Mouse (Mus musculus) layer of hippocampus, postnatal 36 days (tissue): Measurements from ENCODE around the gene Rps21. TPM values are rescaled to one million over a fixed set of nuclear protein-coding genes. Genes with fewer than 3 reads are reported as not detected.
A peak's percentile ranks its signal among the peaks of the same experiment; 100 is the strongest.

Source experiments
- DNase-seq, 2 experiments: peaks; one replicate each; pipeline ENCODE4 v3.0.0; 2022
- total RNA-seq, 2 experiments: library from RNA; stranded (reverse); gene quantifications; 2 replicates each; pipeline ENCODE4 v1.2.3; 2021

Rps21 gene
- 100 to 1,000 TPM; 665 to 743 TPM for total RNA-seq

- DNase-seq = peak; percentile 95 to 96
Observed at GRCm38 (mm10) chr2:180257001-180257521, at the start of gene Rps21. Gene Rps21, plus strand, starts transcription at chr2:180257377.

GRCm38 (mm10) chr2:180207840-180208239, 49.3 kb upstream of the Rps21 start:
- DNase-seq = no peak

GRCm38 (mm10) chr2:180208976-180209375, 48.2 kb upstream of the Rps21 start:
- DNase-seq = no peak

- DNase-seq = no peak
Observed at GRCm38 (mm10) chr2:180212255-180212654, 44.9 kb upstream of the Rps21 start.

- no peak for DNase-seq
Observed at GRCm38 (mm10) chr2:180214352-180214978, 42.7 kb upstream of the Rps21 start.

- DNase-seq = no peak
Observed at GRCm38 (mm10) chr2:180215011-180215461, 42.1 kb upstream of the Rps21 start.

GRCm38 (mm10) chr2:180215951-180216350, 41.2 kb upstream of the Rps21 start:
- DNase-seq = no peak

GRCm38 (mm10) chr2:180216921-180217320, 40.3 kb upstream of the Rps21 start:
- DNase-seq = no peak

GRCm38 (mm10) chr2:180217587-180217986, 39.6 kb upstream of the Rps21 start:
- DNase-seq = no peak

GRCm38 (mm10) chr2:180218241-180218640, 38.9 kb upstream of the Rps21 start:
- DNase-seq = no peak

GRCm38 (mm10) chr2:180218677-180219076, 38.5 kb upstream of the Rps21 start:
- no peak for DNase-seq

GRCm38 (mm10) chr2:180219145-180219943, 37.8 kb upstream of the Rps21 start:
- DNase-seq = no peak

GRCm38 (mm10) chr2:180220165-180220564, 37.0 kb upstream of the Rps21 start:
- DNase-seq = no peak

- no peak for DNase-seq
Observed at GRCm38 (mm10) chr2:180221051-180221450, 36.1 kb upstream of the Rps21 start.

GRCm38 (mm10) chr2:180222250-180222649, 34.9 kb upstream of the Rps21 start:
- no peak for DNase-seq

- no peak for DNase-seq
Observed at GRCm38 (mm10) chr2:180224647-180225043, 32.5 kb upstream of the Rps21 start.

- no peak for DNase-seq
Observed at GRCm38 (mm10) chr2:180225044-180225761, 32.0 kb upstream of the Rps21 start.

- no peak for DNase-seq
Observed at GRCm38 (mm10) chr2:180225762-180226378, 31.3 kb upstream of the Rps21 start, which contains the start of gene Lama5. Gene Lama5, minus strand, starts transcription at chr2:180225859.

- DNase-seq = no peak
Observed at GRCm38 (mm10) chr2:180227262-180228059, 29.7 kb upstream of the Rps21 start.

- DNase-seq = no peak
Observed at GRCm38 (mm10) chr2:180228060-180228458, 29.1 kb upstream of the Rps21 start.

- DNase-seq = no peak
Observed at GRCm38 (mm10) chr2:180228592-180228991, 28.6 kb upstream of the Rps21 start.

- no peak for DNase-seq
Observed at GRCm38 (mm10) chr2:180229129-180229528, 28.0 kb upstream of the Rps21 start.
